Mouse (Mus musculus) induced T-regulatory cell, adult 2 months (primary cell): ENCODE measurements around the gene Ttf1.

ENCODE experiments used
- DNase-seq: peaks from one replicate; pipeline ENCODE4 v3.0.0-alpha.2; 2012; ENCODE audit warnings: low read depth

Gene Ttf1

DNA sequence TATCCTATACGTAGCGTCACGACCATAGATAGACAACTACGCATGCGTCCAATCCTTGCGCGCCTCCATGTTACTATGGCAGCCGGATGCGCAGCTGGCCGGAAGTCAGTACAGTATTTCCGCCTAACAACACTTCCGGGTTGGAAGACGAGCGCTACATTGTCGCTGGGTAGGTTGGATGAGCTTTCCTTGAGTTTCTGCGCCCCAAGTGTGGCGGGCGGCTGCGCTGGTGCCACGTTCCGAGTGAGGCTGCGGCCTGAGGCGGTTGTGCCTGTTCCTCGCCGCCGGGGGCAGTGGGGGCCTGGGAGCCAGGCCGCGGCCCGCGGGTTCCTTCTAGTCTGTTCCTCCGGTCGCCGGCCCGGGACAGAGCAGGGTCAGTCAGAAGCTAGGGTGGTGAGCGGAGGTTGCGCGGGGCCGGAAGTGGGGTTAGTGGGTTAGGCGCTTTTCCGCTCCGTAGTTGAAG lies at the start of gene Ttf1:
Gene Ttf1 (plus strand): TSS at position 128 of the 463 bp plus-strand sequence.
- DNase-seq, result peak; percentile 96

DNA sequence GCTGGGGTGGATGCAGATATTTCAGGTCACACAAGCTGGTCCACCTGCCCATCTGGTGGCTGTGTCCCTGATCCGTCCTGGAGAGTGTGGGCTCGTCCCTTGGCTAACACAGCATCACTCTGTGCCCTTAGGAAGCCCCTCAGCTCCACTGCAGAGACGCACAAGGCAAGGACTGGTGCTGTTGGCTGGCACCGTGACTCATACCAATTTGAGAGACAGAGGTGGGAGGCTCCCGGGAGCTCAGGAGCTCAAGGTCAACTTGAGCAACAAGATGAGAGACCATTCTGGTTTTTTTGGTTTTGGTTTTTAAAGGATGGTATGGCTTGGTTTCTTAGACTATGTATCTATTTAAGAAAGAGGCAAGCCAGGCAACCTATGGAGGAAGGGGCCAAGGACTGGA lies 47.5 kb upstream of the Ttf1 start:
- DNase-seq, result no peak

DNA sequence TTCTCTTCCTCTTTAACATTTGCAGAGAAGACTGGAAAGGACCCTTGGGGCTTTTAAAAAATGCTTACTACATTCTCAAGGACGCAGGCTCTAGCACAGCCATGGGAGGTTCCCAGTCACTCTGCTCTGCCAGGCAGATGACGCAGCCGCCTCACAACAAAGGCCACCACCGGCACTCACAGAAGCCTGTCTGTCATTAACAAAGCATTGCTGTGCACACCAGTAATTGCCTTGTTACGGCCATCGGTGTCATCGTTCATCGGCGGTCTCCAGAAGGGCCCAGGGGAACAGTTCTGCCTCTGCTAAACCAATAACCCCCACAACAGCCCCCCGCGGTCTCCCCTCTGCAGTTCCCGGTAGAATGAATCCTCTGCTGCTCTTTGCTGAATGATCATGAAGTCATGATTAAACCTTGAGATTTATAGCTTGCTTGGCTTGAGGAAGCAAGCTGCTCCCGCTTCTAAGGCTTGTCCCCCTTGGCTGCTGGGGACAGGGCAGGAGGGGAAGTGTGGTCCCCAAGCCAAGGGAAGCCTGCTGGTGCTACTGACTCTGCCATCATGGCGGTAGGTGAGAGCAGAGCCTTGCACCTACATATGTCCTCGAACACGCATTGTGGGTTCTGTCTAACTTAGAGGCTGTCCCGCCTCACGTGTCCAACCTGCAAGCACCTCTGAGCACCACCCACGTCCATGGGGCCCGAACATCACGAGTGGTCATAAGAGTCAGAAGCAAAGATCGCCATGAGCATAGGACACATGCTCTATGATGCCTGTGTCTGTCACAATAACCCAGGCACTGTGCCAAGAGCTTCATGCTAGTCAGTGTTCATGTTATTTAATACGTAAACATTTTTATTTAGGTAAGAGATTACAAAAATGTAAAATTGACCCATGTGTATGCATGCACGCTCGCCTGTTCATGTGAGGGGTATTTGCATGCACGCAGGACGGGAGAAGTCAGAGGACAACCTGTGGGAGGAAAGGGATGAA lies 43.2 kb upstream of the Ttf1 start:
- DNase-seq, result peak; percentile 26

DNA sequence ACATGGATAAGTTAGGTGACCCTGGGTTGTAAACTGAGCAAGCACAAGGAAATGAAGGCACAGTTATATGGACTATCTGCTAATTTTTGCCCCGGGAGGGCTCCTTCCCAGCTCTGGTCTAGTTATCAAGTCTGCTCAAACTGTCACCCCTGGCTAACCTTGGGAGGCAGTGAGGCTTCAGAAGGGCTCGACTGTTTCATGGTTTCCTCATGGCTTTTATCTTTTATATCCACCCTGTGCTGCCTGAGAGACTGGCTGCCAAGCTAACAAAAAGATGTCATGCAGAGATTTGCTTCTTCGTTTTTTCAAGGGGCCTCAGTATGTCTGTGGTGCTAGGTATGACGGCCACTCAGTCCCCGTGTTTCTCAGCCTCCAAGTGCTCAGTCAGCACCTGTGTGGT lies 41.4 kb upstream of the Ttf1 start:
- DNase-seq, result no peak

DNA sequence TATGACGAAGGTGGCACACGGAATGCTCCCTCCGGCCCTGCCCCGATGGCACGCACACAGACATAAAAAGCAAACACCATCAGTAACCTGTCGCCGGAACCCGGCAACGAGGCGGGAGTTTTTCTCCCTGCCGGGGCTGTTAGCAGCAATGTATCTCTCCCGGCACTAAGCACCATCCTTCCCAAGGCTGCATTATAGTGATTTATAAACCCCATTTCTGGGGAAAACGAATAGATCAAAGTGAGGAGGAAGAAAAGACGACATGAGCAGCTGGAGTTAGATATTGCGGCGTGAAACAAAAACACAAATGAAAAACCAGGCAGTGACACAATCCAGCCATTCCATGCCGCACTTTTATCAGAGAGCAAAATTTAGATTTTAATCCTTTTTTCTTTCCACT lies 39.0 kb upstream of the Ttf1 start:
- DNase-seq, result no peak

DNA sequence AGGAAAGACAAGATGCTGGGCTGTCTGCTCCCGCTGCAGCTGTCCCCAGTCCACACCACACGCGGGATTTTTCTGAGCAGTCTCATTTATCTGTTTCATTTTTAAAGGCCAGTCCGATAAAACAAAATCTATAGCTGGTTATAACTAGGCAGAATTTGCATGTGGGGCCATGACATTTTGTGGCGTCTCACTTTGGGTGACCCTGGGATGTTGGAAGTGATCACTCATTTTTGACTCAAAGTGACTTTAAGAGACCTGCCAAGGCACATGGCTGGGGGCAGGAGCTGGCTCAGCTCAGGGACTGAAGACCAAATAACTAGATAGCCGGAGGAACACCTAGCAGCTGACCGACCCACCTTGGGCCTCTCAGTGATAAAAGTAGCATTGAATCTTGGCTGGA lies 37.1 kb upstream of the Ttf1 start:
- DNase-seq, result no peak

DNA sequence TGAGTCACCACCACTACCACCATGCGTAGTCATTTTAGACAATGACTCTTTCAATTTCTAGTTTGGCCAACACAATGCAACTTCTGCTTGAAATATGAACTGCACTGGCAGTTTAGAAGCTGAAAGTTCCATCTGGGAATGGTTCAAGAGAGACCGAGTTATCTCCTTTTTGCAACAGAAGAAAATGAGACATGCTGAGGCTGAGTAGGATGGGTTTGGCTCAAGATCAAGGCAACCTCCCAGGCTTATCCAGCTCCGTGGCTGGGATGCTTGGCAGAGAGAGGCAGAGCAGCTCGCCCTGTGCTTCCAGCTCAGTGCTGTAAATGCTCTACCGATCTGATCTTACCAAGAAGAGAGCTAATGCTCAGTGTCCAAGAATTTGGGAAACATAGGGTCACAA lies 34.8 kb upstream of the Ttf1 start:
- DNase-seq, result no peak

DNA sequence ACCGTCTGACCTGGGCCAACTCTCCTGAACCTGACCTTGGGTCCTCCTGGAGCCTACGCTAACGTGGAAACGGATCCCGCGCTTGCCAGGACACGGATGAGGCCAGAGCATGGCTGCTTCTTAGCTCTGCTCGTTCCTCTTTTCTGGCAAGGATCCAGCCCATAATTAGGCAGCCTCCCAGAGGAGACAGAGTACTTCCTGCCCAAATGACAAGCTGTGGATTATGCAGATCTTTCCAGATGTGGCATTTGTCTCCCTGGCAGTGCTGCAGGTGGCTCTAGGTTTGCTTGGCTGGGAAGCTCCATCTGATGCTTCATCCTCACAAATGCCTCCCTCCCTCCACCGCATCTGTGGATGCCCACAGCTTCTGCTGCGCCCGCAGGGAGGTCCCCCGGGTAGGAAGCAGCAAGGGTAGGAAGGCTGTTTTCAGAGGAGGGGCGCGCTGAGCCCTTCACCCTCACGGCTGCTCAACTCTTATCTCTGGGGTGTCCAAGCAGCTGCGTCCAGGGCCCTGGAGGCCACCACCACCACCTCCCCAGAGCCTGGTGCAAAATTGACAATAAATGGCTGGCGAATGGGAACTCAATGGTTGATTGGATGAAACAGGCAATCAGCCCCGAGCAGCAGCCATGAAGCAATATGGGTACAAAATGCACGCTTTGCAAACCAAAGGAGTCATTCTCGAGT lies 29.9 kb upstream of the Ttf1 start:
- no peak for DNase-seq

DNA sequence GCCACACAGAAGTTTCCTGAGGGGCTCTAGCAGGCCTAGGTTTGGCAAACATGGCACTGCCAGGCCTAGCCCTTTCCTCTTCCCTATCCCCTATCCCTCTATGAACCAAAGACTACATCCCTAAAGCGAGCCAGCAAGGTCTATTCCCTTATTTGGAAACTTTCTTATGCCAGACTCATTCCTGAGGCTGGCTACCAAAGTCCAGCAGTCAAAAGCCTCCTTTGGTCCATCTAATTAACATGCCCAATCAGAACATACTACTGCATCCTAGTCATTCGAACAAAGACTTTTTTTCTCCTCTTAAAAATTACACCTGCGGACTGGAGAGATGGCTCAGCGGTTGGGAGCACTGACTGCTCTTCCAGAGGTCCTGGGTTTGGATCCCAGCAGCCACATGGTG lies 28.1 kb upstream of the Ttf1 start:
- no peak for DNase-seq

DNA sequence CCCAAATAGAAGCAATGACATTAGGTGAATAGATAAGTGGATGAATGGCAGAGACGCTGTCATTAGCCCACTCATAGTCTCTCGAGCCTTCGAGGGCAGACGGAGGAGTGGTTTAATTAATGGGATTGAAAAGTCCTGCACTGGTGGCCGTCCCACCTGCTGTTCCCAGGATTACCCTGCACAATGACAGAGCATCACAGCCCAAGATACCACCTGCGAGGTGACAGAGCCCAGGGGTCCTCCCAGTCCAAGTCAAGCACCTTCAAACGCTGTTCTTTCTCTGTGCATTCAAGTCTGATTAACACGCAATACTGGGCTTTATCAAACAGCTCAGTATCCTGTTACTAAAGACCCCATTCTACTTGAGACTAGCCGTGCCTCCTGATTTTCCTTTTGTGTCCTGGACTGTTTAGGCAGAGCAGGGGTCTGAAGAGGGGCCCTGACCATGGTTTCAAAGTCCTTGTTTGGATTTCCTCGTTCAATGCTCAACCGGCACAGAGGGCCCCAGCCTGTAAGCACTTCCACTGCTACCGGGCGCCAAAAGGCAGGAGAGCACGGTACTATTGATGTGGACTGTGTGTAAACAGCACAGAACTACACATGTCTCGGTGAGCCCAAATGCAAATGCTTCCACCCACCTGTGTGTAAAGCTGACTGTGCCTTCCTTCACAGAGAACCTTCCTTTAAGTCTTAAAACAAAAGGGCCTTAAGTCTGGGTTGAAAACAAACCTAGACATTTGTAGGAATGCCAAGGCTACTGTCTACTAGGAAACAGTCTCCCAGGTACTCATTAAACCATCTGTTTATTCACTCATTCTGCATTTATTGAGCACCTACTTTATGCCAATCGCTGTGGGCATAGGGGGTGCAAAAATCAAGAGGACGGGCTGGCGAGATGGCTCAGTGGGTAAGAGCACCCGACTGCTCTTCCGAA lies 25.3 kb upstream of the Ttf1 start:
- no peak for DNase-seq

DNA sequence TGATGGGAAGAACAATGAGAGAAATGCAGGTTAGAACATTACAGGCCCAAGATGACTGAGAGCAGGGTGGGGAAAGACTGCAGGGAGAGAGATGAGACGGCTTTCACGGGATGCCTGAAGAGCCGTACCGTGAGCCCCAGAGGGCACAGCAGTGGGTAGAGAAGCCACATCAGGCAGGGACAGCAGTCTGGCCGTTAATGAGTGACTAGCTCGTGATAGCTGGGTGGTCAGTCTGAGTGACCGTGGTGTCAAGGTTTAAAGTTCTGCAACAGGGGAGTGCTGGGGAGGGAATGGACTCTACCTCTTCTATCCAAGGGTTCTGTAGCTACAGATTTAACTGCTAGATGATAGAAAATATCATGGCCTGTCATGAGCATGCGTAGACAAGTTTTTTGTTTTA lies 24.4 kb upstream of the Ttf1 start:
- DNase-seq, result no peak

DNA sequence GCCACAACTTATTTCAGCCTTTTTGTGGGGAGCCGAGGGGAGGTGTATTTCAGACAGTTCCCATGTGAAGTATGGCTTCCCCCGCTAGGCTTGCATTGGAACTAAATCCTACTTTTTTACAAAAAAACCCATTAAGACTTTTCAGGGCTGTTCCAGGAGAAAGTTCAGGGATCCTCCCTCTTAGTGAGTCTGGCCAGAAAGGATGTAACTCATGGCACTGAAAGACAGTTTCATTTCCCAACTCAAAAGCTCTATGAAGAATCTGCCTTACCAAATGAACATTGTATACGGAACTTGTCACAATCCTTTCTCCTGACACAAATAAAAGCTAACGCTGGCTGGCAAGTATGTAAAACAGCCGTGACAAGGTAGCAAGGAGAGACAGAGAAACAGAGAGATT lies 20.3 kb upstream of the Ttf1 start:
- DNase-seq, result no peak

DNA sequence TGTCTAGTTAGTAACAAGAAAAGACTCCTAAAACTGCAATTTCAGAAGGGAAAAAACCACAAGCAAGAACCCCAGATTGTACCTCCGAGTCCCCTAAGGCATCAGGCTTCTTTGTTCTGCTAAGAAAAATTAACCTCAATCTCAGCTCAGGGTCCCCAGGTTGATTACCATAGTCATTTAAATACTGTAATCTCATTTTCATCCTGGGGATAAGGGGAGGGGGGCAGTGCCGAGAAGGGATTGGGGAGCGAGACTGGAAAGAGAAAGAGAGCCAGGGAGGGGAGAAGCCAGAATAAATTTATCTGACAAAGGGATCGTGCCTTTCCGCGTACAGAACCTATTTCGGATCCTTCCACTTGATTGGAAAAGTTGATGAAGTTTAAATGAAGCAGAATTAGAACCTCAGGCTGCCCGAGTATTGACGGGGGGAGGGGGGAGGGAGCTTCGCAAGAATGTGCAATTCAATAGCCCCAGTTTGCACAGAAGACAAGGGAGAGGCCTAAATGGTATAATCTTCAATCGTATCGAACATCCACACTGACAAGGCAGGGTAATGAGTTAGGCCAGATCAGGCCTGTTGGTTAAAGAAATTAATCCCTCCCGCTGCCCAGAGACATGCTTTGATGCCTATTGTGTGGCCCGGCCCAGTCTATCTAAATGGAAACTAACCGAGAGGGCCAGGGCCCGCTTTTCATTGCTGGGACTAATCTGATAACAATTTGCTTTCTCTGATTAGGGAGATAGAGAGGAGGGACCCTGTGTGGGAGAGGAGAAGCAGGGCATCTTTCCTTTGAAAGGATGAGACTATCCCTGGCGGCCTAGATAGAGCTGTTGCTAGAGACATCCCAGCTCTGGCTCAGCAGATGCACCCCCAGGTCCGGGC lies 19.2 kb upstream of the Ttf1 start:
- no peak for DNase-seq

DNA sequence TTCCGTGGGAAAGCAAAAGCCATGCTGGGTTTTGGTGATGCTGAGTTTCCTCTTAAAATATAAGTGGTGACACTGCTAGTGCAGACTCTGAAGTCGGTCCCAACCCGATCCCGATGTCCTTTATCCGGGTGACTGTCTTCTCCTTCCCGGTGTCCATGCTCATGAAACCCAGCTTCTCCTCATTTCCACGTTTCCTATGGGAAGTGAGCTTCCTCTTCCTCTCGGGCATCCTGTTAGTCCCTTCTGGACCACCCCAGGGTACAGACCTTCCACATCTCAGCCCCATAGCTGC lies 18.6 kb upstream of the Ttf1 start:
- DNase-seq, result no peak

DNA sequence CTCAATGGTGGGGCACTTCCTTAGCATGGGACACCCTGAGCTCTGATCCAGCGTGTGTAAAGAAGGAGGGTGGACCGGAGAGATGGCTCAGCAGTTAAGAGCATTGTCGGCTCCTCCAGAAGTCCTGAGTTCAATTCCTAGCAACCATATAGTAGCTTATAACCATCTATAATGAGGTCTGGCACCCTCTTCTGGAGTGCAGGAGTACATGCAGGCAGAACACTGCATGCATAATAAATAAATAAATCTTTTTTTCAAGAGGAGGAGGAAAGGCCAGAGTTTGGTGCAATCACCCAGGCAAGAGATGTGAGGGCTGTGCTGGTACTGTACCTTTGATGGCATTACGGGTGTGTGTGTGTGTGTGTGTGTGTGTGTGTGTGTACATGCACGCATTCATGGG lies 17.9 kb upstream of the Ttf1 start:
- DNase-seq, result no peak

DNA sequence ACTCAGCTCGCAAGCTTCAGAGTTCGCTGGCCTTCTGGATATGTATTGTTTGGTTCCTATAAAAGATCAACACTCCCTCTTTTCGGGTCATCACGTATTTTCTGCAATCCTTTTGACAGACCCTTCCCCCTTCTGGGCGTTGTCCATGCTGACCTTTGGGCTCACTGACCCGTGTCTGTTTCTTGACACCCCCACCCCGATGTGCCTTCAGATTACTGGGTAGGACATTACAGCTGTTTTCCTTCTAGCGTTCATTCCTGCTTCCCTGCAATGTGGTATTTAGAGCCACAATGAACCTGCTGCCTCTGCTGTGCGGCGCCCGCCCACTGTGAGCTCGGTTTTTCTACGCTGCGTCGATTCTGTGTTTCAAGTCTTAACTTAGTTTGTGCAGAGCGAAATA lies 13.9 kb upstream of the Ttf1 start:
- DNase-seq, result no peak

DNA sequence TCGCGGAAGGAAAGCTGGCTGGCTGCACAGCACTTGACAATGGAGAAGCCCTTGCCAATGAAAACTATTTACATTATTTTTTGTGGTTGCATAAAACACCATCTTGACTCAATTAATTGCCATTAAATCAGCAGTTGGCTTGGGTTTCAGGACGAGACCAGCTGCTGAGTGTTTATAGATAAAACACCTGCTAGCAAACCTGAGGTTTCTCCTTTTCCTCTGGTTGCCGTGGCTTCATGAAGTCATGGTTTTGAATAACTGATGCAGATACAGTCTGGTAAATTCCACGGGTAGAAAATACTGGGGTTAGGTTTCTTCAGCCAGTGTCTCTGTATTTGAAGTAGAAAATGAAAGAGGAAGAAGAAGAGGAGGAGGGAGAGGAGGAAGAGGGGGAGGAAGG lies 8.1 kb upstream of the Ttf1 start:
- DNase-seq, result no peak

DNA sequence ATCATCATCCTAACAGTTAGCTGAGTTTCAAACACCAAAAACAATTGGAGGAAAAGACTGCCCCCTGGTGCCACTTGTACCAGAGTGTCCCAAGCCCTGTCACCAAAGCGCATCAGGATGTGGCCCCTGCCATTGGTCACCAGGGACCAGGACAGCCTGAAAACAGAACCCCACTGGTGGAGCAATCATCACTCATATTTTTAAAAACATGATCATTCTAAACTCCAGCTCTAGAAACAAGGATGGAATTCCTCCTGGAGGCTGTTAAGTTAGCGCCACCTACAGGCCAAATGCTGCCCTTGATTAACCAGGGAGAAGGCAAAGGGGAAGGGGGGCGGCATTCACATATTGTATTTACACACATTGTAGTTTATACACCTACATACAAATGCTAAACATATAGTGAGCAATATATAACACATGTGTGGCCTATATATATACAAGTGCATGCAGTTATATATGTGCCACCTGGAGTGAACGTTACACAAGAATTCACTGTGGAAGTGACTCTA lies 7.1 kb upstream of the Ttf1 start:
- DNase-seq, result peak; percentile 86

DNA sequence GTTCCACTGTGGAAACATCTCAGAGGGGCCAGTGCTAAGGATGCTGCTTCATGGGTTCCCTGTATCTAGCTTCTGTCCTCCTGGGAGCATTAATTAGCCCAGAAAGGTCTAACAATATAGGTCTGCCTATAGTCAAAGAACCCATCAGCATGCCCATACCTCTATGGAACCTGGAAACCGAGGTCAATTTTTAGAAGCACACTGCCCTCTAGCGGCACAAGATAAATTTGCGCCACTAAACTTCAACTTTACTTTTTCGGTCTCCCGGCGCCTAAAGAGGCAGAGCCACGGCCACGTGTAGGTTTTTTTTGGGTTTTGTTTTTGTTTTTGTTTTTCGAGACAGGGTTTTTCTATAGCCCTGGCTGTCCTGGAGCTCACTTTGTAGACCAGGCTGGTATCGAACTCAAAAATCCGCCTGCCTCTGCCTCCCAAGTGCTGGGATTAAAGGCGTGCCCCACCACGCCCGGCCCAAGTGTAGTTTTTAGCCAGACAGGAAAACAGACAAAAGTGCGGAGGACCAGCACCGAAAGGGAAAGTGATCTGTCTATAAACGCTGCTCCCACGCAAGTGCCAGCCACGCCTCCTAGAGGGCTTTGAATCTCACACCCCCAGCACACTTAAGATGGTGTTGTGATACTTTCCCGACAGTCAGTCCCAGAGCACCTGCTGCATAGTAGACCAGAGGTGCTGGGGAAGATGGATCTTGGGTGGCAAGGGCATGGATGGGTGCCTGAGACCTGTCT lies 6.1 kb upstream of the Ttf1 start:
- peak; percentile 91 for DNase-seq

DNA sequence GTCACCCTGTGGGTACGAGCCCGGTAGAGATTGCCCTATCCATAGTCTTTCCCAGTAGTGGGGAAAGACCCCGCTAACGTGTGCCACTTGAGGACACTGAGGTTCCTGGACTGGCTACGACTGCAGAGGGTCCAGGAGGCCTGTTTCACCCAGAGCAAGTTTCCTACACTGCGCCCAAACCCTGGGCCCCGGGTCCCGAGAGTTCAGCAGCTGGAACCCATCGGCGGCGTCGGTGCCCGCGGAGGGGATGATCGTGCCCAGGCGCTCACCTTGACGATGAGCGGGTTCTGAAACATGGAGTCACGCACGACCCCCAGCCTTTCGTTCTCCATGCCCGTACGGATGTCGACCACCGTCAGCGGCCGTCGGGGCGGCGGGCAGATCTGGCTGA lies 5.5 kb upstream of the Ttf1 start:
- no peak for DNase-seq

DNA sequence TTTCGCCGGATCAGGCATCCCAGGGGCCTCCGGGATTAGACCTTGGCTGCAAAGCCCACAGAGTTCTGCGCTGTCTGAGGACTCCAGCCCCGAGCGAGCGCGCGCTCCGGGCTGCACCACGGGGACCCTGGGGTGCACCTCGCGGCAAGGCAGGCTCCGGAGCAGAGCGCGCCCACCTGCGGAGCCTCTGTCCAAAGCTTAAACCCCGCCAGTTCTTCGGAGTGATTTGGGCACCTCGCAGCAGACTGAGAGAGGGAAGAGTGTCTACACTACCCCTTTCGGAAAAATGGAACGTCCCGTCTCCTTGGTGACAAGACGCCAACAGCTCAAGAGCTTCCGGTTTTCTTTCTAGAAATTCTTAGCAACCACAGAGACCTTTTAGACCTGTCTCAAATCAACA lies 5.1 kb upstream of the Ttf1 start, which contains the start of gene Cfap77:
Gene Cfap77 (minus strand): TSS at position 76 of the 400 bp plus-strand sequence.
- DNase-seq, result peak; percentile 94
